Mouse (Mus musculus): ENCODE results near the gene Astn1. TPM values are rescaled to one million over a fixed set of nuclear protein-coding genes. Genes with fewer than 3 reads are reported as not detected.

Astn1 gene
- polyA plus RNA-seq, 1 experiment from 2014 or later = 1.2 TPM

DNA sequence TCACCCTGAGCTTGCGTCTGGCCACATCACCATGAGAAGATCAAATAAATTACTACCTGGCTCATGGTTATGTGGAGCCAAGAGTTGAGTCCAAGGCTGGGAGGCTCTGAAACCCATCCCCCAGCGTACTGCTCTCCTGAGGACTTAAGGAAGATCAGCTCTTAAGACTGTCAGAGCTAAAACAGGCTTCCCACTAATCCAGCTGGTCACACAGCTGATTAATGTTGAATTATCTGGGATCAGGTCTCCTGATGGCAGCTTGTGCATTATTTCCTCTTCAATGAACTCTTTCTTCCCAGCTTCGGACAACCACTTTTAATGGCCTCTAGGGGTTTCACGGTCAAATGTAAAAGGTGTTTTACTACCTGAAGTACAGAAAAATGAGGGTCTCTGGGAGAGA is 184.4 kb downstream of the Astn1 start:
- no peaks in the 10 kb centered on the region for H3K9me3 ChIP-seq
- no peaks in the 10 kb centered on the region for H3K36me3 ChIP-seq
- no peak overlapping the region for H3K4me2 ChIP-seq
- H3K27me3 ChIP-seq = no peaks in the 10 kb centered on the region
- H3K4me3 ChIP-seq = no peak overlapping the region
- ATAC-seq (ENCODE audit: insufficient number of reproducible peaks, low FRiP score, low TSS enrichment, low read depth) = no peak
- 41% methylated on average over 4 of the region's 4 CpGs for WGBS
- no peaks in the 10 kb centered on the region for H3K4me1 ChIP-seq
- no peak overlapping the region for H3K9ac ChIP-seq
- H3K27ac ChIP-seq = no peak overlapping the region

DNA sequence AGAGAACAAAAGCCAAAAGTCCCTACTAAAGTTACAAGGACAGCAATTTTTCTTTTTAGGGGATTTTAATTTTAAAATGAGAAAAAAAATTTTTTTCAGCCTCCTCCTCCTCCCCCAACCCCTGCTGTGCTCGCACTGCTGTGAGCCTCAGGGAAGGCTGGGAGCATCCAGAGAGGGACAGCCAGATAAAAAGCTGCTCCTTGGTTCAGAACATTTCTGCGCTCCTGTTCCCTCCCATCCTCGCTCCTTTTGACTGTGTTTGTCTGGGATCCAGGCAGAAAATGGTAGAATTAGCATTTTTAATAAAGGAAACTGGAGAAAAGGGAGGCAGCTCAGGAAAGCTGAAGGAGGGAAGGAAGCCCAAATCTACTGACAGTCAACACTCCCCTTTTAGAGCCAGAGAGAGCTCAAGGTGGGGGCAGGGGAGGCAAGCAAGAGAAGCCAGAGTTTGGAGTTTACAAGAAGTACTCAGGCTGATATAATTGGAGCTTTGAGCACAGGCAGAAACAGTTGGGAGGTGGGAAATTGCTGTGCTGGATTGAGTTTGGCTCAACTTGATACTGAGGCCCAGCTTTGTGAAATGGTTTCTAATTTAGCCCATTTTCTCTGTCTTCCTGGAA is 185.6 kb downstream of the Astn1 start:
- H3K27ac ChIP-seq = no peak overlapping the region
- H3K36me3 ChIP-seq = no peaks in the 10 kb centered on the region
- H3K4me3 ChIP-seq = no peak overlapping the region
- no peak overlapping the region for H3K9ac ChIP-seq
- ATAC-seq (ENCODE audit: insufficient number of reproducible peaks, low FRiP score, low TSS enrichment, low read depth) = no peak
- no peaks in the 10 kb centered on the region for H3K27me3 ChIP-seq
- no peaks in the 10 kb centered on the region for H3K9me3 ChIP-seq
- 45% methylated on average over 3 of the region's 3 CpGs for WGBS
- H3K4me2 ChIP-seq = no peak overlapping the region
- H3K4me1 ChIP-seq = no peaks in the 10 kb centered on the region

DNA sequence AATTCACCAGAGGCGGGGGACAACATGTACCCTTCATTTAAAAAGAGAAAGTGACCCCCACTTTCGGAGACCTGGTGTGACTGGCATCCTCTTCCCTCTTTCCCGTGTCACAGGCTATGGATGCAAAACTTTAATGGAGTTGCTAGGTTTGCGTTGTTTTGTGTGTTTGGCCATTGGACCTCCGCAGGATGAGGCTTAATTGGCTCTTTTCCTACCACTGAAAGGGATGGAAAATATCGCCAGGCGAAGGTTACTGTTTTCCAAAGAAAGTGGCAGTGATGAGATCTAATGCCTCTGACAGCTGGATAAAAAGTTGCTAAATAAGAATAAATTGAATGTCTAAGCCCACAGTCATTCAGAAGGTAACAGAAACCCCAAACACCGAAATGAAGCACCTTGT is 186.2 kb downstream of the Astn1 start:
- Histone ChIP-seq H3K27ac (no peak overlapping the region), H3K9ac (no peak overlapping the region), H3K27me3 (no peaks in the 10 kb centered on the region), H3K9me3 (no peaks in the 10 kb centered on the region), H3K4me1 (no peaks in the 10 kb centered on the region), H3K4me3 (no peak overlapping the region), H3K4me2 (no peak overlapping the region), H3K36me3 (no peaks in the 10 kb centered on the region)
- ATAC-seq (ENCODE audit: insufficient number of reproducible peaks, low FRiP score, low TSS enrichment, low read depth) = no peak
- 74% methylated on average over 8 of the region's 8 CpGs for WGBS

DNA sequence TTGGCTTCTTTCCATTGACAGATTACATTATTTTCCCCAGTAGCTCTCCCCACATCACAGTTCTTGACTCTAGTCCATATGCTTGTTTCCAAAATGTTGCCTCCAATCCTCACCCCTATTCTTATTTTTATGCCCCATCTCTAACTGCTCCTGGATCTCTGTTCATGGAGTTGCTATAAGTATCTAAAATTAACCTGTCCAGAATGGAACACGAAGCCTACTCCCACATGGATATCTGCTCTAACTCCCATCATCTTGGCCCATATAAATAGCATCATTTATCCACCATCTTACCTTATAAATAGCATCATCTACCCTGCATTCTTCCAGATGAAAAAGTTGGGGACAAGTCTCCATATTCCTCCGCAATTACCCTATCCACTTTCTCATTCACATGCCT is 187.5 kb downstream of the Astn1 start:
- H3K9ac ChIP-seq = no peak overlapping the region
- no peaks in the 10 kb centered on the region for H3K4me1 ChIP-seq
- H3K27me3 ChIP-seq = 0 out of 2 replicates have a peak, but pooled peaks cover 2% of the 10 kb centered on the region
- H3K9me3 ChIP-seq = no peaks in the 10 kb centered on the region
- no peaks in the 10 kb centered on the region for H3K36me3 ChIP-seq
- no peak overlapping the region for H3K4me3 ChIP-seq
- 86% methylated on average over 2 of the region's 2 CpGs for WGBS
- no peak for ATAC-seq (ENCODE audit: insufficient number of reproducible peaks, low FRiP score, low TSS enrichment, low read depth)
- H3K4me2 ChIP-seq = no peak overlapping the region
- no peak overlapping the region for H3K27ac ChIP-seq

DNA sequence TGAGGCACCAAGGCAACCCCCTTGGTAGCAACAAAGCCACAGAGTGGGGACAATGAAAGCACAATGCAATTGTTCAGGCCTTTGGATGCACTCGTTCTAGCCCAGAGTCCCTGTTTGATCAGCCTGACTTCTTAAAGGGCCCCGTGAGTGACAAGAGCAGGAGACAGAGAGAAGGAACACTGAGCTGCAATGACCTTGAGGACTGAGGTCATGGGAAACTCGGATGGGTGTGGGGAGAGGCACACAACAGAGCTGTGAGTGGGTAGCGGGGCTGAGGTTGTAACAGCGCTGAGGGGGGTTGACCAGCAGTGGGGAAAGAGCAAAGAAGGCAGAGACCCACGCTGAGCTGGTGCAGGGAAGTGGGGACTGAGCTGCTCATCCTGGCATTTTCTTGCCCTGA is 189.9 kb downstream of the Astn1 start:
- no peak overlapping the region for H3K4me3 ChIP-seq
- no peak for ATAC-seq (ENCODE audit: insufficient number of reproducible peaks, low FRiP score, low TSS enrichment, low read depth)
- H3K27me3 ChIP-seq = 0 out of 2 replicates have a peak, but pooled peaks cover 2% of the 10 kb centered on the region
- no peak overlapping the region for H3K9ac ChIP-seq
- WGBS = 59% methylated on average over 6 of the region's 6 CpGs
- H3K4me1 ChIP-seq = no peaks in the 10 kb centered on the region
- H3K4me2 ChIP-seq = no peak overlapping the region
- H3K36me3 ChIP-seq = no peaks in the 10 kb centered on the region
- no peaks in the 10 kb centered on the region for H3K9me3 ChIP-seq
- H3K27ac ChIP-seq = no peak overlapping the region

DNA sequence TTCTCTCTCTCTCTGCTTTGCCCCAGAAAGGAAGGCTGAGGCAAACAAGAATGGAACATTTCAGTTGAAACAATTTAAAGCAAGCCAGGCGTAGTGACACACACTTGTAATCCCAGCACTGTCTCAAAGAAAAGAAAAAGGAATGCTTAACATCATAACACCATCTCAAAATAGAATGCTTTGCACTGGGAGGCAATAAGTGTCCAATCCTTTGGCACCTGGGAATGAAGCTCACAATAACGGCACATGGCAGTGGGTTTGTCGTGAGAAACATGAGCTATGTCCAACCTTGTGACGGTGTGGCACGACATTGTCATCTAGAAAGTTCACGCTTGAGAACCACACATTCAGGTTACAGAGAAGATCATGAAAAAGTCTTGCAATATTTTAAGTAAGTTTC is 191.3 kb downstream of the Astn1 start:
- Histone ChIP-seq H3K4me3 (no peak overlapping the region), H3K27me3 (0 out of 2 replicates have a peak, but pooled peaks cover 2% of the 10 kb centered on the region), H3K4me1 (no peaks in the 10 kb centered on the region), H3K9ac (no peak overlapping the region), H3K4me2 (no peak overlapping the region), H3K9me3 (no peaks in the 10 kb centered on the region), H3K36me3 (no peaks in the 10 kb centered on the region), H3K27ac (no peak overlapping the region)
- no peak for ATAC-seq (ENCODE audit: insufficient number of reproducible peaks, low FRiP score, low TSS enrichment, low read depth)
- WGBS = 88% methylated on average over 6 of the region's 6 CpGs

DNA sequence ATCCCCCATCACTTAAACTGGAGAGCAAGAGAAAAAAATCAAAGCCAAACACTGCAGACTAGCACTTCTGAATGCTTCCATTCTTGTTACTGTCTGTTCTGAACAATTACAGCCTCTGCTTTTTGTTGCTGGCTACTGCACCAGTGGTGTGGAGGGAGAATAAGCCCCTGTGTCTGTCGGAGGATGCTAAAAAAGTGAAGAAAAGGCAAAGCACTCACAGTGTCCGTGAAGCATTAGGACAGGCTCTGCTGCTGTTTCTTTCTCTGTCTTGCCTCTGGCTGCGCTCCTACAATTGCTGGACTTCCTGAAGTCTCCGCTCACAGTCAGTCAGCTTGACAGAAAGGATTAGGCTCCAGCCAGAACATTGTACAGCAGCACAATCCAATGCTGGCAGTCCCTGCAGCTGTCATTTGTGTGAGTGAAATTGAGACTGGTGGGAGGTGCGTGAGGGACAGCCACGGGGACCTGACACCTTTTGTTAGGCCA is 192.0 kb downstream of the Astn1 start:
- Histone ChIP-seq H3K4me2 (no peak overlapping the region), H3K36me3 (no peaks in the 10 kb centered on the region)

DNA sequence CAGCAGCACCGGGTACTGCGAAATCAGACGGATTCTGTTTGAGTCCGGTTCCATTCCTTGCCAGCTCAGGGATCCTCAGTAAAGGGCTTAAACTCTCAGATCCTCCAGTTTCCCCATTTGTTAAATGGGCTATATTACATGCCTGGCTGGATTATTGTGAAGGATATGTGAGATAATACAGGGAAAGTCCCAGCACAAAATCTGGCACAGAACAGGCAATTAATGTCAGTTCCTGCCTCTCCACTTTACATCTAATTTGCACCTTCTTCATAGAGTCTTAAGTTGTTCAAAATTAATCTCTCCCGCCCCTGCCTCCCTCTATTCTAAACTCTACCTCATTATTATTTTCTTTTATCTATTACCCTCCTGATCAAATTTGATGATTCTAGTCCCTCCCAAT is 211.1 kb downstream of the Astn1 start:
- Histone ChIP-seq H3K27me3 (no peaks in the 10 kb centered on the region), H3K4me1 (no peaks in the 10 kb centered on the region), H3K27ac (no peak overlapping the region), H3K36me3 (no peaks in the 10 kb centered on the region), H3K4me3 (no peak overlapping the region), H3K9ac (no peak overlapping the region), H3K9me3 (no peaks in the 10 kb centered on the region), H3K4me2 (no peak overlapping the region)
- 90% methylated on average over 5 of the region's 5 CpGs for WGBS
- no peak for ATAC-seq (ENCODE audit: insufficient number of reproducible peaks, low FRiP score, low TSS enrichment, low read depth)

More for the DNA sequence above, 192.0 kb downstream of the Astn1 start:
- H3K4me3 ChIP-seq = no peak overlapping the region
- H3K27me3 ChIP-seq = 0 out of 2 replicates have a peak, but pooled peaks cover 2% of the 10 kb centered on the region
- WGBS = 25% methylated on average over 6 of the region's 6 CpGs
- H3K4me1 ChIP-seq = no peaks in the 10 kb centered on the region
- H3K9me3 ChIP-seq = no peaks in the 10 kb centered on the region
- ATAC-seq (ENCODE audit: insufficient number of reproducible peaks, low FRiP score, low TSS enrichment, low read depth) = no peak
- no peak overlapping the region for H3K9ac ChIP-seq
- H3K27ac ChIP-seq = no peak overlapping the region

DNA sequence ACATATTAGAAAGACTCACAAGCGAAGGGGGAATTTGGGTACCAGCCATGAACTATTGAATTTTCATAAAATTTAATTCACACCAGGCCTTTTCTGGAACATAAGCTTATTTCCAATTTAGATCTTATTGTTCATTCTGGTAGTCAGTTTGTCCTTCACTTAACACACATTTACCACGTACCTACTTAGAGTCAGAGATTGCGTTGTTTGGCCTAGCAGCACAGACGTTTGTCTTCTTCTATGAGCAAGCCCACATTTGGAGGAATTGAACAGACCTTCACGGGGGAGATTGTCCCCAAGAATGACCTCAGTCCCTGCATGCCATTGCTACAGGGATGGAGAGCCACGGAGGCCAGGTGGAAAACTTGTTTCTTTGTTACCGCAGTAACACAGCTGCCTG is 211.5 kb downstream of the Astn1 start:
- H3K4me3 ChIP-seq = no peak overlapping the region
- no peak overlapping the region for H3K27ac ChIP-seq
- no peaks in the 10 kb centered on the region for H3K27me3 ChIP-seq
- H3K9ac ChIP-seq = no peak overlapping the region
- ATAC-seq (ENCODE audit: insufficient number of reproducible peaks, low FRiP score, low TSS enrichment, low read depth) = no peak
- WGBS = 82% methylated on average over 7 of the region's 7 CpGs
- no peaks in the 10 kb centered on the region for H3K4me1 ChIP-seq
- H3K36me3 ChIP-seq = no peaks in the 10 kb centered on the region
- H3K4me2 ChIP-seq = no peak overlapping the region
- no peaks in the 10 kb centered on the region for H3K9me3 ChIP-seq

DNA sequence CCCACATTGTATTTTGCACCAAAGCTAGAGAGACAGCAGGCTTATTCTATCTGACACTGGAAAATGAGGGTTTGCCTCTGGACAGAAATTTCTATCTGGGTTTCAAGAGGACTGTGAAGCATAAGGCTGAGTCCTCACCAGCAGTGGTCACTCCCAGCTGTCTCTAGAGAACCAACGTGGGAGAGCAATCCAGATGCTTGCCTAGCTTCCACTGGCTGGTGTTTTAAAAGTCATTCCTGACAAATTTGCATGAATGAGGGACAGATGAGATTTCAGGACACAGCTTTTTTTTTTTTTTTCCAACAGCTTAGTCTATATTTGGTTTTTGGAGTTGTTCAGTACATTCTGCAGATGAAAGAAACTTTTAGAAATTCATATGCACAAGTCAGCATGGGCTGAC is 213.9 kb downstream of the Astn1 start:
- H3K4me3 ChIP-seq = no peak overlapping the region
- no peaks in the 10 kb centered on the region for H3K4me1 ChIP-seq
- no peak overlapping the region for H3K9ac ChIP-seq
- H3K27me3 ChIP-seq = no peaks in the 10 kb centered on the region
- H3K4me2 ChIP-seq = no peak overlapping the region
- no peaks in the 10 kb centered on the region for H3K9me3 ChIP-seq
- WGBS = 37% methylated on average over 1 of the region's 1 CpGs
- ATAC-seq (ENCODE audit: insufficient number of reproducible peaks, low FRiP score, low TSS enrichment, low read depth) = no peak
- no peak overlapping the region for H3K27ac ChIP-seq
- H3K36me3 ChIP-seq = no peaks in the 10 kb centered on the region

DNA sequence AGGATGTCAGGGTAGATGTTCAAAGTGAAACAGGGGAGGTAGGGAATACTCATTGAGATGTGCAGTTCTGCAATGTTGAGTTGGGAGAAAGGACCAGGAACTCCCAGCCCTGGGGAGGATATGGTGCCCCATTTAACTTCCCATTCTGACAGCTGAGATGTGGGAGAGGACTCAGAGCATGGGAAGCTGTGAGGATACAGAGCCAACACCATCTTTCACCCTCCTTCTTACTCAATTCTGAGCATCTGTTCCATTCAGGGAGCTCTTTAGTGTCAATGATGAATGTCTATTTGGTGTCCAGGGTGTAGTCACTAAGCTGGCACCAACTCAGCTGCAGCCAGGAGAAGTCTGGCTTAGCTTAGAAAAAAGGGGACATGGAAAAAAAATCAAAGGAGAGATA is 219.7 kb downstream of the Astn1 start:
- H3K4me2 ChIP-seq = no peak overlapping the region
- H3K9ac ChIP-seq = no peak overlapping the region
- H3K4me1 ChIP-seq = no peaks in the 10 kb centered on the region
- H3K4me3 ChIP-seq = no peak overlapping the region
- no peaks in the 10 kb centered on the region for H3K27me3 ChIP-seq
- no peak overlapping the region for H3K27ac ChIP-seq
- ATAC-seq (ENCODE audit: insufficient number of reproducible peaks, low FRiP score, low TSS enrichment, low read depth) = no peak
- no peaks in the 10 kb centered on the region for H3K9me3 ChIP-seq
- H3K36me3 ChIP-seq = no peaks in the 10 kb centered on the region

DNA sequence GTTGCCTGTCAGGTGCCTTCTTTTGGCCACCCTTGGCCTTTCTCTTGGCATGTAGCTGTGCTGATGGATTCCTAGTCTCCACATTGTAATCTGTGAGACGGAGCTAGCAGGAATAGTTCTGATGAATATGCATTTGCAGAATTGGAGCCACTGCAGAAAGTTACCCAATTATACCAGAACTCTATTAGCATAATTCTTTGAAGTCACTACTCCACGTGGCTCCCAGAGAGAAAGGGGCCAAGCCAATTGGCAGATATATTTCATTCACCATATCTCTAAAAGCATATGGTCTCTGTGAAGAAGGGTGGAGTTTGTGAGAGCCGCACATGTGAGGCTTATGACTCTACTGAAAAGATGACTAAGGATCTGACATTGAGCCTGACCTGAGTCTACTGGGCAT is 226.8 kb downstream of the Astn1 start:
- no peaks in the 10 kb centered on the region for H3K36me3 ChIP-seq
- H3K27ac ChIP-seq = no peak overlapping the region
- H3K27me3 ChIP-seq = no peaks in the 10 kb centered on the region
- H3K9me3 ChIP-seq = no peaks in the 10 kb centered on the region
- no peak overlapping the region for H3K4me2 ChIP-seq
- H3K4me1 ChIP-seq = no peaks in the 10 kb centered on the region
- H3K4me3 ChIP-seq = no peak overlapping the region
- ATAC-seq (ENCODE audit: insufficient number of reproducible peaks, low FRiP score, low TSS enrichment, low read depth) = no peak
- WGBS = 74% methylated on average over 3 of the region's 3 CpGs
- H3K9ac ChIP-seq = no peak overlapping the region
